Mouse (Mus musculus) kidney, postnatal 10 days (tissue): ENCODE measurements at regions not wholly inside any gene's neighbourhood (a gene's known extent, or its start where the extent isn't known, plus 50 kb on each side); places are given as distances from the start of the nearest gene placed in this dataset.
A peak's percentile ranks its signal among the peaks of the same experiment; 100 is the strongest.

Experiments used
- DNase-seq: peaks from one replicate; pipeline ENCODE4 v3.0.0; 2021; ENCODE audit warnings: mixed read lengths

- DNase-seq, result no peak
Measured at GRCm38 (mm10) chr14:68784395-68784794, 509.7 kb downstream of the Synb start.

GRCm38 (mm10) chr14:68783216-68783615 lies 510.9 kb downstream of the Synb start:
- no peak for DNase-seq

- DNase-seq, result no peak
Measured at GRCm38 (mm10) chr14:68770411-68770810, 523.7 kb downstream of the Synb start.

DNA sequence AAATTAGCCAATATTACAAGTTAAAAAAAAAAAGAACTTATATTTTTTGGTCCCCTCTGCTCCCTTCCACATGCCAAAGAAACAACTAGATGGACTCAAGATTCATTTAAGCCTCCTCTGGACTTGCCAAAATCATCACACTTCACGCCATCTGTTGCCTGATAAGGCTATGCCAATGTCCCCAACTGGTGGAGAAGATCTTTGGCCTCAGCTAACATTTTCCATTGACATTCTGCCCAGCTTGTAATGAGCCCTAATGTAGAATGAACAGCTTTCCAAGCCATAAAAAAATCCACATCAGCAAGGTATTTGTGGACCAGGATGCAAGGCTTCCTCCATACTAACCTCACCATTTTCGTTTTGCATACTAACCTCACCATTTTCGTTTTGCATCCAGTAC lies 531.2 kb downstream of the Synb start:
- DNase-seq, result no peak

DNA sequence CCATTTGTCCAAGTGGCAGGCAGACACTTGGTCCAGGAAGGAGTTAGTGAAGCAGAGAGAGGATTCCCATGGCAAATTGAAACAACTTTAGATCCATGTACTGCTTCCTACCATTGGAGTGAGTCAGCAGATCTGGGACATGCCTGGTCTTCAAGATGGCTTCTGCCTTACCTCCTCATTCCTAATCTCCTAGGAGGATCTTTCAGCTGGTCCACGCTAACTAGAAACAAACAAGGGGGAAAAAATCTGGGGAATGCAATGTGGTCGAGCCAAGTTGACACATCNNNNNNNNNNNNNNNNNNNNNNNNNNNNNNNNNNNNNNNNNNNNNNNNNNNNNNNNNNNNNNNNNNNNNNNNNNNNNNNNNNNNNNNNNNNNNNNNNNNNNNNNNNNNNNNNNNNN lies 549.4 kb downstream of the Synb start:
- no peak for DNase-seq

DNA sequence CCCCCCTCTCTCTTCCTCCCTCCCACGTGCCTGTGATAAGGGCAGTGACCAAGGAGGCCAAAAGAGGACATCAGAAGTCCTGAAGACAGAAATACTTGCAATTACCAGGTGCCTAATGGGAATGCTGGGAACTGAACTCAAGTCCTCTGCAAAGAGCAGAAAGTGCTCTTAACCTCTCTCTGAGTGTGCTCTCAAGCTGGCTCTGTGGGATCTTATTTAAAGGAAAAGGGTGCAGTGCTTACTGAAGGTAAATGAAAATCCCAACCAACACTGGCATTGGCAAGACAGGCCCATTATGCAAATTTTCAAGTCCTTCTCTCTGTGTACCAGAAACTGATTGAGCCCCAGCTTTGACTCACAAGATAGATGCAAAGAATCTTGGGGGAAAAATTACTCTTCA lies 555.6 kb downstream of the Synb start:
- DNase-seq, result no peak

GRCm38 (mm10) chr14:68735756-68736155 lies 558.3 kb downstream of the Synb start:
- peak; percentile 83 for DNase-seq

DNA sequence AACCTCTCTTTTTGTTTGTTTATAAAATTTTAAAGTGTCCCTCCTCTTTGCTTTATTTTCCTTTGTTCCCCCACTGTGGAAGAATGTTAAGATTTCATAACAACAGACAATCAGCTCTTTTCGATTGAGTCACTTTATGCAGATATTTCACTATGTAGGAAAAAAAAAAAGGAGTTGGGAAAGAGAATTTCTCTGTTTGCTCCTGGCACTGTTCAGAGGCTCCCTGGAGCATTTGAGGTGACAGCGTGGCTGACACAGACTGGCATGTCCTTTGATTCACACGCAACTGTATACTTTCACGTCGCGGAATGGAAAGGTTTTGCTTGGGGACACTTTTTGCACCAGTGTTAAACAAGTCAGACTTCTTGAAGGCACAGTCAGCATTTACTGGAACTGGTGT lies 572.9 kb downstream of the Synb start:
- DNase-seq, result no peak

DNA sequence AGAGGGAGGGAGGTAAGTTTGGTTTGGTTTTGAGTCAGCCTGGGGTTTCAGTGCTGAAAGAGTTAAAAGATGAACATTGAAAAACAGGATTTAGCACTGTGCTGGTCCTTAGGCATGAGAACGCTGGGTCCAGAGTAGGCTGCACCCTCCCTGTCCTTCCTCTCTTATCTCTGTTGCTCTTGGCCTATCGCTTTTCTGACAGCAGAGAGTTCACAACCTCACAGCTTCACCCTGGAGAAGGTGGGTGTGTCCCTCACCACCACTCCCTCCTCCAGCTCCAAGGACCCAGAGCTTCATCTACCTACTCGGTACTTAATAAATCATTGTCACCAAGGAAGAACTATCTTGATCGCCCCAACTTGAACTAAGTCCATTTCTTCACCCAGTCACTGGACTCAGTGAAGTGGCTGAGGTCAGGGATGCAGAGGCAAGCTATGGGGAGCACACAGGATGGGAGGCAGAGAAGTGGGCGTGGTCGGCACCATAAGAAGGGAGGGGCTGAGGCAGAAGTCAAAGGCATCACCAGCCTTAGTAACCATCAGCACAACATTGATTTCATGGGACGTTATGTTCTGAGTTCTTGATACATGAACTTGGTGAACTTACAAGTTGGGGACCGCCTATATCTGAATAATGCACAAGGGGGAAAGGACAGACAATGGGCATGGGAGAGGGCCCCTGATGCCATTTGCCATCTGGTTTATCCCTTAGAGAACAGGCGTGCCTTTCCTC lies 574.5 kb downstream of the Synb start:
- DNase-seq, result no peak

DNA sequence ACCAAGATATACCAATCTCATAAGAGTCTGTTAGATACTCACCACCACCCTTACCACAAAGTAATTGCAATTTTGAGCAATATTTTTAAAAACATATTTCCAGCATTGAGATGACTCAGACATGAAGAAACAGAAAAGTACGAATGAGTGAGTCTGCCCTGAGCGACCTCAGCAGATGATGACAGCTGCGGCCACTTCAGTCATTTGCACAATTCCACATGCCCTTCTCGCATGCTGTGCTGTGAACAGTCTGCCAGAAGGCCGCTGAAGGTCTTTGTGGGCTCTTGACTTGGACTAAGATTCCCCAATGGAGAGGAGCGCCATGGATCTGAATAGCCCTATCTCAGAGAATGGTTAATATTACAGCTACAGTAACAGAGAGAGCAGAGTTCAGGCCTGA lies 575.3 kb downstream of the Synb start:
- no peak for DNase-seq
